Mouse (Mus musculus) cerebellum, adult 9-10 months (tissue): ENCODE measurements at regions not wholly inside any gene's neighbourhood (a gene's known extent, or its start where the extent isn't known, plus 50 kb on each side); places are given as distances from the start of the nearest gene placed in this dataset.

Experiments used
- DNase-seq: peaks from one replicate; pipeline ENCODE4 v3.0.0; 2022

DNA sequence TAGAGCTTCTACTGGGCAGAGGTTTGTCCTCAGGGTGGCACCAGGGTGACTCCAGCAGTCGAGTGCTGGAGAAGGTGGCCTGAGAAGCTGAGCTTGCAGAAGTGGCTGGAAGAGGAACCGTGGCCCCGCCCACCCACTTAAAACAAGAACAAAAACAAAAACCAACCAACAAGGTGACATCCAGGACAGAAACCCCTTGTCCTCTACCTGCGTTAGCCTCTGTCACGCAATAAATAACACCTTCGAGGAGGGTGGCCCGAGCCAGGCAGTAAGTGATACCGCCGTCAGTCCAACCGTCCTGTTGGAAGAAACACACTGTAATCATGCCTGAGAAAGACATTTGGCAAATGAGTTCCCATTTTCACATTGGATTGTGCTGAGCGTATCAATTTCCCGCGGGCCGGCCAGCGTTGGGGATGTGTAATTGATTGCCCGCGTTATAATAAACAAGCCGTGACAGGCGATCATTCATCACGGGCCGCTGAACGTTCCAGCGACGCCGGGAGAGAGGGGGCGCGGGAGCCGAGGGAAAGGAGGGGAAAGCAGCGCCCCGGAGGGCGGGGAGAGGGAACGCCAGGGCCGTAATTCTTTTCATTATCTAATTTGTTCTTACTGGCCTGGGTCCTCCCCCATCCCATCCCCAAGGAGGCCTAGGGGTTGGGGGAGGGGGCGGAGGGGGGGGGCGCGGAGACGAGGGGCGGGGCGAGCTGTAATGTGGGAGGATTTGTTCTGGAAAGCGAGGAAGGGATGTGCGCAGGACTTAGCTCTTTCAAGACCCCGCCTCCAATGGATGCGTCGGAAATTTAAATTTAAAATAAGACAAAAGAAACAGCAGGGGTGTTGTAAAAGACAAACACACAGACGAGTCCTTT, 135.6 kb downstream of the 2410131K14Rik start:
- no peak for DNase-seq

DNA sequence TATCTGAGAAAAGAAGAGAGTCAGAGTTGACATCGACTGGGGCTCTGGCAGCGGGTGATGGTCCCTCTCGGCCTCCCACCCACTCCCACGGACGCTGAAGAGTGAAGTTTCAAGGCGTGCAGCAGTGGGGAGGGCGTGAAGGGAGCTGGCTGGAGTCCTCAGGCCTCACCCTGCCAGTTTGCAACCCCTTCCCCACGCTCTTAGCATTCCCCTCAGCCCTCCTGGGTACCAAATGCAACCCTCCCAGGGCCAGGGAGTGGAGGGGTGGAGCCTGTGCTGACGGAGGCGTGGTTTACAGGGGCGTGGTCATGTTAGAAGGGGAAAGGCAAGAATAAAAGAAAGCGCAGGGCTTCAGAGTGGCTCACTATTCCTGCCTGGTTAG, 136.3 kb downstream of the 2410131K14Rik start:
- DNase-seq: peak; percentile 37

DNA sequence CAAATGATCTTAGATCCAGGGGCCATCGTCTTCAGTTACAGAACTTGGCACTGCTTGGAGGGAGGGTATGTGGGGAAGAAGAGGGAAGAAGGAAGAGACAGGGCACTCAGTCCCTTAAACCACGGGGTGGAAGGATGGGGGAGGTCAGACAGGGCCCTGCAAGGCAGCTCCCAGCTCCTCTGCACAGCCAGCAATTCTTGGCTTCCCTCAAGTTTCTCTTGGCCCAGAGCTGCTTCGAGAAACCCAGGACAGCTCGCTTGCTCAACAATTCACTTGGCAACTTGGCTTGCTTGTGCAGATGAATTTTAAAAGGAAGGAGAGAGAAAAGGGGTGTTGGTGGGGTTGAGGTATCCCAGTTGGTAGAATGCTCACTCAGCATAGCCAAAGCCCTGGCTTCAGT, 141.1 kb downstream of the 2410131K14Rik start:
- DNase-seq: no peak

DNA sequence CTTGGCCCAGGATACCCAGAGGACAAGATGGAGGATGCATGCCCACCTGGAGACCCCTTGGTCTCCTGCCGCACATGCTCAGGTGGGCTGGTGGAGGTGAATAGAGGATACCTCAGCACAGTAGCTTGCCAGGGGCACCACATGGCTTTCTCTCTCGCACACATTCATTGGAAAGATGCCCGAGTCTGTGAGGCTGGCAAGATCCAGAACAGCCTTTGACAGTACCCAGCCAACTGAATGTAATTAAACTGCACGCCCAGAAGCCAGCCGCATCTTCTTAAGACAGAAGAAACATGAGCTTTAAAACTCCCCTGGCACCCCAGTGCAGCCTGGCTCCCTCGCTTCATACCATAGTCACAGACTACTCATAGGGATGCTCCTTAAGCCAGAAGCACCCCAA, 143.4 kb downstream of the 2410131K14Rik start:
- no peak for DNase-seq

DNA sequence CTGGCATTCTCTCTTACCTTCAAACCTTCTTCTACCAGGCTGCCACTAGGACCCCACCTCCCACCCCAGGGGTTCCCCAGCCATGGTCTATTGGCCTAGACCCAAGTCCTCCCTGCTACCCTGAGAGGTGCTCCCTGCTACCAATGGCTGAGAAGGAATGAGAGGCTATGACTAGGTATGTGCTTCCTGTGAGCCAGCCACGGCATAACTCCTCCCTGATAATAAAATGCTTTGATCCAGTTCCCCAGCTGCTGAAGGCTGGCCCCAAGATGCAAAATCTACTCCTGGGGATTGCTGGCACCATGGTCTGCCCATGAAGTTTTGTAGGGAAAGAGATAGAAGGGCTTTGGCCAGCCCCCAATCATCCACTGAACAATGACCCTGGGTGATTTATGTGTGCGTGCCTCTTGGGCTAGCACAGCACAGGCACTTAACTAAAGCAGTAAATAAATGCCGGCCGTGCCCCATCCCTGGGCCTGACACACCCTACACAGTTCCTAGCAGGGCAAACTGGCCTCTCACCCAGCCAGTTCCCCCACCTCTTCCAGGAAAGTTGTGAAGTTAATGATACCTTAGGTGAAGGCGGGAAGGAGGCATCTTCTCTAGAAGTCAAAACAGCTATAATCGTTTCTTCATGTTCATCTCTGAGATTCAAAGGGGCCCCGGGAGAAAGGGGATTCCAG, 145.8 kb downstream of the 2410131K14Rik start:
- DNase-seq: no peak

DNA sequence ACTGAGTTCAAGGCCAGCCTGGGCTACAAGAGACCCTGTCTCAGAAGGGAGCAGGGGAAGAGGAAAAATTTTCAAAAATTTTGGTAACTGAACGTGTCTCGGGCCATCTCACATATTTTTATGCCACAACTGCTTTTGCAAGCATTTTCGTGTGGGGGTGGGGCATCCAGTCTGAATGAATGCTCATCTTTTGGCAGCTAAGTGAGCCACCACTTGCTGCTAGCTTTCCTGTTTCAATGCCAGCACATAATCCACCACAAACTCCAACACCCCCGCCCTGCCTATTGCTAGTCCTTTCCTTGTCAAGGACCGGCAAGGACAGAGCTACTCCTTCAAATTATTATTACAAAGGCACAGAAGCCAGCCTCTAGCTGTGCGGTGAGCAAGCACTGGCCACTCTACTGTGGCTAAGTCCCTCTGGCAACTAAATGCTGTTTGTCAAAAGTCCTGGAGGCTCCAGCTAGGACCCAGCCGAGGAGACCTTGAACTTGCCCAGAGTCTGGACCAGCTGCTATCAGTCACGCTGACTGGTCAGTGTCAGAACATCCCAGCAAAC, 148.0 kb downstream of the 2410131K14Rik start:
- DNase-seq: no peak

DNA sequence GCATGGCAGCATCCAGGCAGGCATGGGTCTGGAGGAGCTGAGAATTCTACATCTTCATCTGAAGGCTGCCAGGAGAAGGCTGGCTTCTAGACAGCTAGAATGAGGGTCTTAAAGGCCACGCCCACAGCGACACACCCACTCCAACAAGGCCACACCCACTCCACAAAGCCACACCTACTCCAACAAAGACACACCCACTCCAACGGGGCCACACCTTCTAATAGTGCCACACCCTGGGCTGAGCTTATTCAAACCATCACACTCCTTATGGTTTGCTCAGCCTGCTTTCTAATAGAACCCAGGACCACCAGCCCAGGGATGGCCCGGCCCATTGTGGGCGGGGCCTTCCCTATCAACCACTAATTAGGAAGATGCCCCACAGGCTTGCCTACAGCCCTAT, 149.0 kb downstream of the 2410131K14Rik start:
- DNase-seq: no peak

DNA sequence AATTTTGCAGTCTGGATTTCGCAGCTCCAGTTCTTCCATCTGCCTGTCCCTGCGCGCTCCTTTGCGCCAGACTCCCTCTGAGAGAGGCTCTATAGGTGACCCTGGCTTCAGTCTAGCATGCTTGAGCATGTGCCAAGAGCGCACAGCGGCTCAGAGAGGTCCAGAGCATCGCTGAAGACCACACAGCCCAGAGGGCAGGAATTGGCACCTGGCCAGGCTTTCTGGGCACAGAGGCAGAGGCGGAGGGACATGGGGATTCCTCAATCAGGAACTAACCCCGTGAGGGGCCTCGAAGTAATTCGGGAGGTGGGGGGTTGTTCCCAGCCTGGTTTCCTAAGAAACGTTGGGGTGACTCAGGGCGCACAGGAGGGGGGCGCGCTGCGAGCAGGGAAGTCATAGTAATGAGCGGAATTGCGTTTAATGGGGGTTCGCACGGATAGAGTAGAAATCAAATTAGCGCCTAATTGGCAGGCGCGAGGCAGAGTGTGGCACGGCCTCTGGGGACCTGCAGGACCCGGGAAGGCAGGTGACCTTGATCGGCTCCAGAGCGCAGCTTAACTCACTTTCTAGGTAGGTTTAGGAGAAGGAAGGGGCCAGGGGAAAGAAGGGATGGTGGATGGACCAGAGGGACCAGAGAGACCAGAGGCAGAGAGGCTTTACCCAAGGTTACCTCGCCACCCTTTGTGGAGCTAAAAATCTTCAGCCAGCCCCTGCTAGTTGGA, 151.1 kb downstream of the 2410131K14Rik start:
- DNase-seq: no peak

DNA sequence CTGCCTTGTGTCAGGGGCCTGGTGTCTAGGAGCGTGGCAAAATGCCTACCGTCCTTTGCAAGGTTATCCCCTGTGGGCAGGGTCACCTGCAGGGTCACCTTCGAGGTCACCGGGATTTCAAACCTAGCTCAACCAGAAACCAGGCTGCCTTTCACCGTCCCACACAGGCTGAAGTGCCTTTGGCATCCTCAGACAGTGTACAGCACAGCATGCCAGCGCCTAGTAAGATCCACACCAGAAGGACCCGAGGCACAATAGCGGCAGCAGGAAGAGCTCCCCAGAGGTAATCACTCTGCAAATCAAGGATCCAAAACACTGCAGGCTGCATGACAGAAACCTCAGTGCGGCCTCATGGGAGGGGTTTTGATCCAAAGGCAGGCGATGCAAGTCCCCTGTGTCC, 155.9 kb downstream of the 2410131K14Rik start:
- DNase-seq: no peak

DNA sequence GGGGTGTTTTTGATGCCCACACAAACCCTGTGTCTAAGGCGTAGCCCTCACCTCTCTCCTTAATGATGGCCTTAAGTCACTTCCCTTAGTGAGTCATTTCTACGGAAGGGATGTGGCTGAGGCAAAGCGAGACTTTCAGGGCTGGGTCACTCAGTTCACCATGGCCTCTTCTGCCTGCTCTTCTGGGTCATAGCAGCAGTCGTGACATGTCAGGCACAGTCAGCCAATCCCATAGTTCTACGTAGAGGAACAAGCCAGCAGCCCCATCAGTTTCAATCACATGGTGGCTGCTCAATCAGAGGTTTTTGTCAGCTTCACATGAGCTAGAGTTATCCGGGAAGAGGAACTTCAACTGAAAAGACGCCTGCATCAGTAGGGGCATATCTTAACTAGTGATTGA, 156.1 kb upstream of the Med13l start:
- DNase-seq: no peak

DNA sequence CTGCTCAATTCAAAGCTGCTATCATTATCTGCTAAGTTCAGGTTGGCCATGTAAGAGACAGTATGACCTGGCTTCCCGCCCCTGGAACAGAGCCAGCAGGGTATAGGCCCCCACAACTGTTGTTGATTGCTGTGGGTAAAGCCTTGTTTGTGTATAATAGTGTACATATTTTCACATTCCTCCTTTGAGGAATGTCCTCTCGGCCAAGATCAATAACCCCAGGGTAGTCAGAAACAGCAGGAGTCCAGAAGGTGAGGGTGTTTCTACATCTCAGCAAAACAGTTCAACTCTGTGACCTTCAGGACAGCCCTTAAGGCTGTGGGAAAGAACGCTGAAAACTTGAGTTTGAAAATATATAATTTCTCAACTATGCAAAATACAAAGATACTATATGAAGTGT, 155.1 kb upstream of the Med13l start:
- DNase-seq: no peak

DNA sequence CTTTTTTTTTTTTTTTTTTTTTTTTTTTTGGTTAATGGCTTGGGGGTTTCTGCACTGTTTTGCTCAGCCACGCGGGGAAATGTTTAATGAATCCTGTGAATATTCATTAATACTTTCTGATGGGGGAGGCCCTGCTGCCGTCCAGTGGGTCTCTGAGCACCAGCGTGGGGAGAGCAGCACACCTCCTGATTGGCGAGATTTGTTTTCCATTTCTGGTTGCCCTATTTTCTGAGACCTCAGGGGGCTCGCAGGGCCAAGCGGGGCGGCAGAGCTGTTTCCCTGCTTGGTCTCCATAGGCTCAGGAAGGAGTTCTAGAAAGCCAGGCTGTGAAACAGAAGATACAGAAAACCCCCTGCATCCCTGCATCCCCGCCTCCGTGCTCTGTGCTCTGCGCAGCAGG, 153.0 kb upstream of the Med13l start:
- DNase-seq: no peak

DNA sequence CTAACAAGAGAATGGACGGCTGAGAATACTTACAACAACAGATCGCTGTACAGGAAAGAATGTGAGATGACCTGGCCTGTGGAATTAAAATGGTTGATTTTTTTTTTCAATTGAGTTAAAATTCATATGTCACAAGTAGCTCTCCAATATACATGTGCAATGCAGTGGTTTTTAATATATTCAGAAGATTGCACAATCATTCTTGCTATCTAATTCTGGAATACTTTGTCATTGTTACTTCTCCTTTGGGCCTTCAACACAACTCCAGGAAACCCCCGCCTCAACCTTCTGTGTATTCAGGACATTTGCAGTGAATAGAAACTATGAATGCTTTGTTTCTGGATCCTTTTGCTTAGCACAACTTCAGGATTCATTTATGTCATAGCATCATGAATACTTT, 152.5 kb upstream of the Med13l start:
- no peak for DNase-seq

DNA sequence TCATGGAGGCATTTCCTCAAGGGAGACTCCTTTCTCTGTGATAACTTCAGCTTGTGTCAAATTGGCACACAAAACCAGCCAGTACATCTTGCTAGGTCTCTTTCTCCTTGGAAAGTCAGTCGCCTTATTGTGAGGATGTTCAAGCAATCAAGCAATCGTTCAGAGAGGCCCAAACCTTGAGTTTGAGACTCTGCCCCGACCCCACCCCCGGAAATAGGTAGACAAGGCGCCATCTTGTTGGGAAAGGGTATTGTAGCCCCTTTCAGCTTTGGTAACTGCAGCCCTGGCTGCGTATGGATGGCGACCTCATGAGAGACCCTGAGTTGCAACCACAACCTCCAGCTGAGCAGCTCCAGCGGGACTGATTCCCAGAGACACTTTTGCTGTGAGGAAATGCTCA, 151.7 kb upstream of the Med13l start:
- no peak for DNase-seq

DNA sequence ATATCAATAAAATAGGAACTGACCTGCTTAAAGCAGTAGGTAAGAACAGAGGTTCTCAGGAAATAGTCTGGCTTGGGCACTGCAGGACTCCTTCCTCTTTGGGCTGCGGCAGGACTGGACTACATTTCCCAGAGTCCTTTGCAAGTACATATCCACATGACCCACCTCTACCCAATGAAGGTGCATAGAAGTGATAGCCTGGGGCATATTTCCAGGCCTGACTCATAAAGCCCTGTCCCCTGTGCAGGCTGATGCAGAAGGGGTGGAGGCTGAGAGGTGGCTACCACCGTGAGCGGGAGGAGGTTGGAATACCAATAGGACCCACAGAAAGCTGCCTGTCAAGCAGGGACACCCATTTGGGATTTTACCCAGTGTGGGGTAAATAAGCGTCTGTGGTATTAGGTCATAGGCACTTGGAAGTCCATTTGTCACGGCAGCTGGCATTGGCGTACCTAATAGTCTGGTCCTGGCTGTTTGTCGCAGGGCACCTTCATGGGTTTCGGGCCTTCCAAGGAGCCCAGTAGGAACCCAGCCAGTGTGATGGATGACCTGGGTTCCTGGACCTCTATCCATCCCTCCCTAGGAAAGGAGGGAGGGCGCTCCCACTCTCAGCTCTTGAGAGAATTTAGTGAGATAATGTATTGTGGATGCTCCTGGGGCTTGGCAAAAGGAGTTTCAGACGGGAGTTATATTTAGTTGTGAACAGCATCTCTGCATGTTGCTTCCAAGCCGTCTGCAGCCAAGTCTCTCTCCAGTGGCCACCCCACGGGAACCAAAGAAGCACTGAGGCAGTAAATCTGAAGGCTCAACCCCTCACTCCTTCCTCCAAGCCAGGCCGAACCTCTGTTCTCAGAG, 146.8 kb upstream of the Med13l start:
- peak; percentile 96 for DNase-seq

DNA sequence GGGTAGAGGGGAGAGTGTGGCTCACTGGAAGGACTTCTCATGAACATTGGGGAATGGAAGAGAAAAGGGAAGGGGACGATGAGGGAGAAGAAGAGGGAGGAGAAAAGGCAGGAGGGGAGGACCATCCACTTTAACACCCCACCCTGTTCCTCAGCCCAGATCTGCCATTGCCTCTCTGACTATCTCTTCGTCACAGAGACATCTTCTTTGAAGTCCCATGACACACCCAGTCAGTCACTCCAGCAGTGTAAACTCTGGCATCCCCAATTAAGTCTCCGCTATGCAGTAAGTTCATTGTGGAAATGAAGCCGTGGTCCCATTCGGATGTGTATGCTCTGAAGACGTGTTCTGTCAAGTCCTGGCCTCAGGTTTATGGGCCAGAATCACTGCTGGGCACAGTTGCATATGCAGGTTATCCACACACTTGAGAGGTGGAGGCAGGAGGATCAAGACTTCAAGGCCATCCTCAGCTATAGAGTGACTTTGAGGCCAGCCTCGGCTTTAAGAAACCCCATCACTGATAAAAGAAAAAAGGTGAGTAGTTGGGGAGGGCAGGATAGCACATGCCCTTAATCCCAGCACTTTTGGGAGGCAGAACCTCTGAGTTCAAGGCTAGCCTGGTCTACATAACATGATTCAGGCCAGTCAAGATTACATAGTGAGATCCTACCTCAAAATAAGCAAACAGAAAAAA, 141.0 kb upstream of the Med13l start:
- DNase-seq: no peak

DNA sequence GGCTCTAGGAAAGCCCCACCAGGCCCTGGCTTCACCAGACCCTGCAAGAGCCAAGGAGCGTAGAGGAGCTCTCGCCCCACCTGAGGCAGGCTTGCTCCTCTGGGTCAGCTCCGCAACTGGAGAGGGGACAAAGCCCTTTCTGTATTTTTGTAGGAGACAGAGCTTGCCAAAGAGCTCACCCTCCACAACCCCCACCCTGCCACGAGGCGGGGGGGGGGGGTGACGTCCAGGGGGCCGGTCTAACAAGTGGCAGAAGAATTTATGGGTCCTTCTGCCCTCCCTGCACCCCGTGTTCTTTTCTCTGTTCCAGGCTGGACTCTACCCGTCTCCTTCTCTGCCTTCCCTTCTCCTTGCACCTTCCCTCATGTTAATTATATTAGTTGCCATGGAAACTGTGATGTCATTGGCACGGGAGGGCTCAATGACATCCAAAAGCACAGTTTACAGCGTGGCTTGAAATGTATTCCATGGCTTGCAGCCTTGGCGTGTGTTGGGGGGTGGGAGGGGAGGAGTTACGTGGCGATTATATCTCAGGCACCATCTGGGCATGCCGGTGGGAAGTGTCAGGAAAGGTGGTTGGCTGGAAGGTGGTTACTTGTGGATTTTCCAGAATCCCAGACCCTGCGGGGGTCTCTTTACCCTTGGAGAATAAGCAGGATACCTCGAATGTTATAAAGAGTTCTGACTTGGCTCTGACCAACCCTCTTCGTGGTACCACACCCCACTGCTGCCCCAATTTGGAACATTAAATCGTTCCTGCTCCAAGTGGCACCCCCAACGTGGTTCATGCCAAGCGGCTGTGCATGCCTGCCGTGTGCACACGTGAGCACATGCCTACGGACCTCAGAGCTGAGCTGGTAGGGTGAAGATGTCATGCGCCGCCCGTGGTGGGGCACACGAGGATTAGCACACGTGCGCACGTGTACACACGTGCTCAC, 138.3 kb upstream of the Med13l start:
- peak; percentile 75 for DNase-seq

DNA sequence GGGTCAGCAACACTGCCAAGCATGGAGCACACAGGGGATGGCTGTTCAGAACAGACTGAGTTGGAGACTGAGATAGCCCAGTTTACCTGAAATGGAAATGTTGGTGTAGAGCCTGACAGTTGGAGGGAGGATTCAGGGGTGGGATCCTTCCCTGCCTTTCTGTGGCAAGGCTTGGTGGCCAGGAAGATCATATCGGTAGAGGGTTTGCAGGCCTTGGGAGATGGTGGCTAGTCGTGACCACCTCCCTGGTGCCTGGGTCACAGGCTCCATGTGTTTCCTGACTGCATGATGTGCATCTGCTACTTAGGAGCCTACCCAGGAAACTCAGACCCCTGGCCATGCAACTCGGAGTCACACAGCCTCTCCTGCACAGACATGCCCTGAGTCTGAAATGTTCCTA, 136.3 kb upstream of the Med13l start:
- no peak for DNase-seq

DNA sequence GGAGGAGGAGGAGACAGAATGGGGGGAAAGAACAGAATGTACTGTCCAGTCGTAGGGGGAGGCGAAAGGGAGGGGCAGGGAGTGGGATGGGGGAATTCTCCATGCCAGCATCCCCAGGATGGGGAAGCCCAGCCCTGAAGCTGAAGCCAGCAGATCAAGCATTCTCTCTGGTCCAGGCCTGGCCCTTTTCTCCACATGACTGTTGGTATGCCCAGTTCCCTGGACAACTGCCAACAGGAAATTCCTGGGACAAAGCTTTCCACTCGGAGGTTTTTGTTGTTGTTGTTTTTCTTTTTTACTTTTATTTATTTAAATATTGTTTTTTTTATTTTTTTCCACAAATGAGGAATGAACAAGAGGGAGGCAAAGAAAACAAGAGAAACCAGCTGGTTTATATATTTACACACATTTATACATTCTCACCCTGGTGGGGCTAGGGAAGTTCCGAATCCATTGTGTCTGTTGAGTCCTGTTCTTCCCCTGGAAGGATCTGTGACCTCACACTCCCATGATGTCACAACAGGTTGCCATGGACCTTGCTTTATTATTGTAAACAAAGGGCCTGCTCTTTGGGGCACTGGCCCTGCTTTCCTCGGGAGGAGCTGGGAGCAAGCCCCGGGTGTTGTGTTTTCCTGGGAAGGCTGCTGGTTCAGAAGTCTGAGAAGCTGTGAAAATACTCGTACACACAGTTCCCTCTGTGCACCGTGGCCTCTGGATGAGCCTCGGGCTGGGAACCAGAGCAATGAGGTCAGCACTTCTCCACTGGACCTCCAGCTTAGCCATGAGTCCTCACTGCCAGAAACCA, 135.5 kb upstream of the Med13l start:
- DNase-seq: peak; percentile 59

DNA sequence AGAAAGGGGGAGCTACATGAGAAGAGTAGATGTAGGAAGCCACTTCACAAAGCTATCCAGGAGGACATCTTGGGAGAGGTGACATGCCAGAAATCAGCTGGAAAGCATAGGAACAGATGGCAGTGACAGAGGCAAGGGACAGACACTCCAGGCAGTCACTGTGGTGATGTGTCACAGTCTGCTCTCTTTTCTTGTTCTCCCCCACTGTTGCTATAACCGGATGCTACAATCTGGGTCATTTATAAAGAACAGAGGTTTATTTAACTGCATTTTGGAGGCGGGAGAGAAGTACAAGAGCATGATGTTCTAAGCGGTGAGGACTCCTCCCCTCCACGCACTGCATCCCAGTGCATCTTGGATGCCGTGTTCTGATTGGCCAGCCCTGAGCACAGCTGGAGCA, 133.8 kb upstream of the Med13l start:
- DNase-seq: peak; percentile 57
